Mouse (Mus musculus): Measurements from ENCODE around the gene Rho. TPM values are rescaled to one million over a fixed set of nuclear protein-coding genes. Genes with fewer than 3 reads are reported as not detected.

Rho gene
- polyA plus RNA-seq, 1 experiment = 0.22 TPM

DNA sequence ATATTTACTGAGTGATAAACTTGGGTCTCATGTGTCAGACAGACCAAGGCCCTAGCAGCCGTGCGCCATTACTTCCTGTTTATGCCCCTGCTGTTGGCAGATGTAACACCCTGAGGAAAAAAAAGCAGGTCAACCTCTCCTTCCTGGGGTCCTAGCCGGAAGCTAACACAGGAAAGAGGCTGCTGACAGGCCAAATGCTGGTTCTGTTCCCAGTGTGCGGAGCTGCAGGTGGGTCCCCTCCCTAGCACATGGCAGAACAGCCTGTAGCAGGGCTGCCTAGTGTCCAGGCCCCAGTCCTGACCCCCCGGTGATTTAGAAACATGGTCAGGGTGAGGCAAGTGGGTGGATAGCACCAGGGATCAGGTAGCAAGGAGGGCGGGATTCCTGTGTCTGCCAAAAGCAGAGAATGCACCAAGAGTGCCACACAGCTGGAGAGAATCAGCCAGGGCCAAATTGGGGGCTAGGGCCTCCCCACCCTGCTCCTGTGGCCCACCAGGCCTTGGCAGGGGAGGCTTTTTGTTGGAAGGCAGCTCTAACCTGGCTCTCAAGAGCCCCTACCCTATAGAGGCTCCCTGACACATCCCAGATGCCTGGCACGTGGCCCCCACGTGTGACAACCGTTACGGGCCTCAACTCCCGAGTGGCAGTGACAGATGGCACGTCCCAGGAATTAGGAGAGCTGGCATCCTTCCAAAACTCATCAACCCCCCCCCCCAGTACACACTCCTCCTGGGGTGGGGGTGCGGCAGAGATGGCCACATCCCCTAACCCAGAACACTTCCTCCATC is 39.9 kb downstream of the Rho start:
- WGBS = 48% methylated on average over 13 of the region's 13 CpGs
- no peak for DNase-seq (ENCODE audit: low read depth, low spot score)

DNA sequence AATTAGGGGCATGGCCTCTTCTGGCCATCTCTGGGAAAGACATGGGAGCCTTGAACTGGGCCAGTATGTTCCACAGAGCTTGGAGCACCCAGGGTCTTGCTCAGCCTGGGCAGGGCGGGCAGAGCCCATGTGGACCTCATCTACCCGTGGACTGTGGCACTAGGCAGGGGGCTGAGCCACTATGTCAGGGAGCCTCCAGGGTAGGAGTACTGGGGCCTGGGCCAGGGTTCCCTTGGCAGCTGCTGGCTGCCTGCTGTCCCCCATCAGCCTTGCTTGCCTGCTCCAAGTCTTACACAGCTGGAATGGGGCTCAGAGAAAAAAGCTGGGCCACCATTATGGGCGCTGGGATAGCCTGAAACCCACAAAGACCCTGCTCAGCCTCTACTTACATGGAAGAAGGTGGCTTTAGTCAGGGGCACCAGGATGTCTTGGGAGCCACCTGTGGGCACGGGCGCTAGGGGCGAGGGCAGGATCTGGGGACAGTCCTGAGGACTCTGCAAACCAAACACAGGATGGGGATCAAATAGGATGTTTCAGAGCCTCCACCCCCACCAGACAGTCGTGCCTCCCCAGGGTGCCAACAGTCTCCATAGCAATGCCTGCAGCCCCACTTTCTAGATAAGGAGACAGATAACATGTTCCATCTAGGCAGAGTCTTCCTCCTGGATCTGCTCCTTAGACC is 40.7 kb downstream of the Rho start:
- no peak for DNase-seq (ENCODE audit: low read depth, low spot score)
- 79% methylated on average over 7 of the region's 7 CpGs for WGBS

DNA sequence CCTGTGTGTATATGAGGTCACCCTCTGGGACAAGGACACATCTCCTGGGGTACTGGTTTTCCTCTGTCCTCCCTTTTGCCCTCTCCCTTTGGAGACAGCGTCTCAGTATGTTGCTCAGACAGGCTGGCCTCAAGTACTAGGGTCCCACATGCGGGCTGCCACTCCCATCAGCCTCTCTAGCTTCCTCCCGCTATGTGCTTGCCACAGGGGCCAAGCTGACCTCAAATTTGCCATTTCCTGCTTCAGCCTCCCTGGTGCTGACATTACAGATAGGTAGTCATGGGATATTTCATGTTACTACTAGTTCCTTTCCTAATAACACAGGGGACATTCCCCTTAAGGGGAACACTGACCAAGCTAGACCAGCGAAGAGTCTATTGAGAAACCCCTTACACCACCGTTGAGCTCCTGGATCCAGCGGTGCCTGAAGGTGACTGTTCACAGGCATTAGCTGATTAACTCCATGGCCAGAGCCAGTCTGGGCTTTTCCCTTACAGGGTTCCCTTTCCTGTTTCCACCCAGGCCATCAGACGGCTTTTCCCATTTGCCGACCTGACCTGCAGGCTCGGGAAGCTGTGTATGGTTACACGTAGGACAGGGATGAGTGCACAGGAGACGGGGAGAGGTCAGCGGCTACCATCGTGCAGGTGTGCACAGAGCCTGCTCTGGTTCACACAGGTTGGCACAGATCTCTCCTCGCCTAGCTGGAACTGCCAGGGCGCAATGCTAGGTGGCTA is 41.8 kb downstream of the Rho start:
- WGBS = 80% methylated on average over 15 of the region's 15 CpGs
- no peak for DNase-seq (ENCODE audit: low read depth, low spot score)

DNA sequence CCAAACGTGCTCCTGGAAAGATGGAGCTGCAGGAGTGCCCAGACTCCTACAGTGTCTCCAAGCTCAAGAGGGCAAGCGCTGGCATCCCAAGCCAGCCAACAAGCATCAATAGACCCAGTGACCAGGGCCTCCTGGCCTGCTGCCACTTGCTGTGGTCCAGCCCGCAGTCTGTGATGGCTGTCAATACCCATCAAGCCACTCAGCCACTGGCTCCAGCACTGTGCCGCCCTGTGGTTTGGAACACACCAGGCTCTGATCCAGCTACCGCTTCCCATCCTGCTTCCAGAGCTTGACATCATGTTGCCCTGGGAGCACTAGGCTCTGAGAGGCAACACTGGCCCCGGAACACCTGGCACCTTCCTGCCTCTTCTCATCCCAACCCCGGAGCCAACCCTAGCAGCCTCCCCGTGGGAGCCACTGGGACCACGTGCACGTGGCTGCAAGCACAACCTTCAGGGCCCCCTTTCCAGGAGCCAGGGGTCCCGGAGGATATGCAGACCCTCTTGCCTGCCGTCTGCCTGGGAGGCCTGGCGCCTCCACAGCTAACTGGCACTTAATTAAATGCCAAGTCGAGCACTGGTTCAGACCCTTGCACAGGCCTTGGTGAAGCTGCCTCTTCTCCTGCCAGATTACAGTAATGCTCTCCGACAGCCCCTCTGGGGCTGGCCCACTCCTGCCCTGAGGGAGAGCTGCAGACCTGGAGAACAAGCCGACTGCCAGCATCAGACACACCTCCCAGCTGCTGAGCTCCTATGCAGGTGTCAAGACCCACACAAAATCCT is 42.5 kb downstream of the Rho start:
- 78% methylated on average over 16 of the region's 16 CpGs for WGBS
- DNase-seq (ENCODE audit: low read depth, low spot score) = no peak

DNA sequence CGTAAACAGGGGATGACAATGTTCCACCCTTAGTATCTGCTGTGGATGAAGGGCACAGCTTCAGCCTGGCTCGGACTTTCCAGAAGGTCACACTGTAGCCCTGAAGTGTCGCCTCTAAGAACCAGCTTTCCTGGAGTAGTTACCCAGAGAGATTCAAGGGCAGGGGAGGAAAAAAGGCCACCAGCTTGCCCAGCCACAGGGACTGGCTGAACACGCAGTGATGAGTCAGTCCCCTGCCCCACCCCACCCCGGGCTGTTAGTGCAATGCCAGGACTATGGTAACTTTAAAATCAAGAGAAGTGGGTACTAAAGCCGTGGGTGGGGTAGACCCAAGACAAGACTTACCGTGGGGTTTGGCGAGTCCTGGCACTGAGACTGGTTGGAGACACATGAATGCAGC is 44.1 kb downstream of the Rho start:
- WGBS = 56% methylated on average over 8 of the region's 8 CpGs
- DNase-seq (ENCODE audit: low read depth, low spot score) = no peak

DNA sequence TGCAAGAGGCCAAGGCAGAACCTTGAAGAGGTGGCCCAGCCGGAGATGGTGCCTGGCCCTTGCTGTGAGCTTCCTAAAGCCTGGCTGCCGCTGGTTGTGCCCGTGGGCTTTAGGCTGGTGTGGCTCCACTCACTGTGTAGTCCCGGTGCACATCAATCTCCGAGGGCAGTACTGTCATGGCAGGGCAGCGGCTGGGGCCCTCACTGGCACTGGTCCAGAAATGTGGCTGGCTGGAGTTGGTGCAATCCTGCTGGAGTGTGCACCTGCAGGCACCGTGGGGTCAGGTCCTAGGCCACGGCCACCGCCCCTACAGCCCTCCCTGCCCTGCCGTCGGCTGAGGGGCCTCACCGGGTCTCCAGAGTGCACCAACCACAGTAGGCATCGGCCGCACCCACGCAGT is 46.3 kb downstream of the Rho start:
- no peak for DNase-seq (ENCODE audit: low read depth, low spot score)
- 61% methylated on average over 15 of the region's 15 CpGs for WGBS

DNA sequence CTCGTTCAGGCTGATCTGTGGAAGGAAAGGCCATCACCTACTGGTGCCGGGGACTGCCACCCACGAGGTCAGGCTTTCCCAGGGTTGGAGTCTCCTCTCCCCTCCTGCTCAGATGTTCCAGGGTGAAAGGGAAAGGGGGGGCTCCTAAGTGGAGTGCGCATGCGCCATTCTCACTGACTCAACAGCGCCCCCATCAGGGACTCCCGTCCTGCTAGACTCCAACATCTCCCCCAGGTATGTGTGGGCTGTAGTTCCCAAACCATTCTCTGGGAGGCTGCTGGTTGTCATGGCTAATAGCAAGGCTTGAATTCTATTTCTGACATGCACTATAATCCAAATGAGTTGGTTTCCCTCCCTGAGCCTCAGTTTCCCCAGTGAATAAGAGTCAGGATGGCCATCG is 47.0 kb downstream of the Rho start:
- WGBS = 73% methylated on average over 8 of the region's 8 CpGs

DNA sequence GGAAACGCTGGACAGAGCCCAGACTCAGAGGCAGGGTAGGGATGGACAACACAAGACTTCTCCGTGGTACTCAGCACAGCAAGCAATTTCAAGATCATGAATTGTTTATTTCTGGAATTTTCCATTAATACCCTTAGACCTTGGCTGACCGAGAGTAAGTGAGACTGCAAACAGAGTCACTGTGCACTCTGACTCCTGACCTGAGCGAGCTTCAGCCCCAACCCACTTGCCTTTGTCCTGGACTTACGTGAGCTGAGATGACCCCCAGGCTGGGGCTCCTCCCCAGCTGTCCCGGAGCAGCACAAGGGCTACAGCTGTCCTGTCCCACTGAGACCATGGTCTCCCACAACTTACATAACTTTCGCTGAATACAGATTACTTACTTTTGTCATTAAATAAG is 51.3 kb downstream of the Rho start:
- no peak for DNase-seq (ENCODE audit: low read depth, low spot score)
- 55% methylated on average over 7 of the region's 7 CpGs for WGBS

More for the DNA sequence above, 47.0 kb downstream of the Rho start:
- no peak for DNase-seq (ENCODE audit: low read depth, low spot score)

DNA sequence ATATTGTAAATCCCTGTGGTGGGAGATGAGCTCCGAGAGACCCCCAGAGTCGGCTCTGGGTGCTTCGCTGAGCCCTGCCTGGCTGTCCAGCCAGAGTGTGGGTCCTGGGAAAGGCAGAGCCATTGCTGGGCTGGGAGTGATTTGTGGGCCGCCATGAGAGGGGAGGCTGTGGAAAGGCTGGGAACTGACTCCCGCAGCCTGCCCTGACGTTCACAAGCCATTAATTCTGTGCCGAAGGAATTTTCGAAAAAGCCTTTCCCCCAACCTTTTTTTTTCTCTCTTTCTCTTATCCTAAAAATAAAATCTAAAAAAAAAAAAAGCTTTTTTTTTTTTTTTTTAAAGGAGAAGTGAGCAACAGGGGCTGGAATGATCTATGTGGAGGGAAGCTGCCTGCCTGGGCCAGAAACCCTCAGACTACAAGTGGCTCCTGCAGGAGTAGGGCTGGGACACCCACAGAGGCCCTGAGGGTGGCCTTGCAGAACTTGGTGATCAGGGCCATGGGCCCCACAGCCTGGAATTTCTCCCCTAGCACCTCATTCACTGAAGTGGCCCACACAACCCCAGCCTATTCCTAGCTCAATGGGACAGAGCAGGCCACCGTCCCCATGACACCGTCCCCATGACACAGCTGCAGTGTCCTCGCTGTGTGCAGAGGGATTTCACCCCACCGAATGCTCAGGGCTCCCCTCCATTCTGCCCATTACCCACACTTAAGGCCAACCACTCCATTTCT is 51.9 kb downstream of the Rho start:
- WGBS = 68% methylated on average over 12 of the region's 12 CpGs
- no peak for DNase-seq (ENCODE audit: low read depth, low spot score)

DNA sequence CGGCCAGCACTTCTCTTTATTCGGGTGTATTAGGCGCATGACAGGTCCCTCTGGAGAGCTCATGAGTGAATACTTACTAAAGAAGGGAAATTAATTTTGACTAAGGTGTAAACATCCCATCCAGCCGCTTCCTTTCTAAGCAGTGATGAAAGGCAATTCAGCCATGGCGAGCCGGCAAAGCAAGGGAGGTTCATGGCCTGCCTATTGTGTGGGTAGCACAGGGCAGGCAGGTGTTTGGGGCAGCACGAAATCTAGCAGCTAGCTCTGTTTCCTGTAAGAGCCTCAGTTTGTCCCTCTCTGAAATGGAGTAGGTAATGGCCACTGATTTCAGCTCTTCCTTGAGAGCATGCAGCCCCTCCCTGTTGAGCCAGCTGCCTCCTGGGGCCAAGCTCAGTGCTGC is 53.0 kb downstream of the Rho start:
- WGBS = 66% methylated on average over 7 of the region's 7 CpGs
- no peak for DNase-seq (ENCODE audit: low read depth, low spot score)

DNA sequence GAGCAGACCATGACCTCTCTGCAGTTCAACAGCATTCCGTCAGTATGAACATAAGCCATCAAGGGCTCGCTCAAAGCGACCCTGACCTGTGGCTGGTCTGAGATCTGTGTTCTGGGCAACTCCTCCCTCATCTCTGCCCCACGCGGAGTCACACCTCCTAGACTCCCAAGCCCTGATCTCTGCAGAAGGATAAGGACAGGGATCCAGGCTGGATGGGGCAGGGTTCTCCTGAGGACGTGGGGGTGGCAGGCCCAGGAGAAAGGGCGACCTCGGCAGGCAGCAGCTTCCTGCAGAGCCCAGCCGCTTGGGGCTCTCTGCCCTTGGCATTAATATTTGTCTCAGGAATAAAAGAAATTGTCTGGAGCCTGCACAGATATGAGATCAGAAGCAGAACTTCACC is 54.1 kb downstream of the Rho start:
- 52% methylated on average over 9 of the region's 9 CpGs for WGBS
- no peak for DNase-seq (ENCODE audit: low read depth, low spot score)

DNA sequence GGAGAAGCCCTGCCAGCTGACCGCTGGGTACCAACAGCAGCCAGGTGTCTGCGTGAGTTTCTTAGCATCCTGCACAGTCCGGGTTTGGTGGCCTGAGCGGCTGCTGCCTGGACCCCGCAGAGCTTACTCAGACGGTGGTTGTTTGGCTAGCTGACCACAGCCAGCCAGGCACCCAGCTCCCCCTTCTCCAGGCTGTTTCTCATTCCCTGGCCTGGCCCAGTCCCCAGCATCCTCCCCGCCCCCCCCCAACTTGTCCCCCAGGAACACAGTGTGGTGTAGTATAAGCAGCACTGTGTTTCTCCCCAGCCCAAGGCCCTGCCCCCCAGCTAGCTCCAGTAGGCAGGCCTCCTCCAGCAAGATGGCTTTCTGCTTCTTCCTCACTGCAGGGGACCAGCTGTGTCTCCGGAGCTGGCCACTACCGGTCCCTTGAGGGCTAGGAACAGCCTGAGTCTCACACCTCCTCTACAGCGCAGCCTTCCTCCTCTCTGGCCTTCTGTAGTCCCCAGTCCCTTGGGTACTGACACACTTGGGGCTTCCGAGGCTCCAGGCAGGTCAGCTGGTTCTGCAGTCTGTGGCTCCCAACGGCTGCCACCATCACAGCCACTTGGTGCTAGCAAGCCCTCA is 55.0 kb downstream of the Rho start:
- 67% methylated on average over 12 of the region's 12 CpGs for WGBS
- DNase-seq (ENCODE audit: low read depth, low spot score) = no peak

DNA sequence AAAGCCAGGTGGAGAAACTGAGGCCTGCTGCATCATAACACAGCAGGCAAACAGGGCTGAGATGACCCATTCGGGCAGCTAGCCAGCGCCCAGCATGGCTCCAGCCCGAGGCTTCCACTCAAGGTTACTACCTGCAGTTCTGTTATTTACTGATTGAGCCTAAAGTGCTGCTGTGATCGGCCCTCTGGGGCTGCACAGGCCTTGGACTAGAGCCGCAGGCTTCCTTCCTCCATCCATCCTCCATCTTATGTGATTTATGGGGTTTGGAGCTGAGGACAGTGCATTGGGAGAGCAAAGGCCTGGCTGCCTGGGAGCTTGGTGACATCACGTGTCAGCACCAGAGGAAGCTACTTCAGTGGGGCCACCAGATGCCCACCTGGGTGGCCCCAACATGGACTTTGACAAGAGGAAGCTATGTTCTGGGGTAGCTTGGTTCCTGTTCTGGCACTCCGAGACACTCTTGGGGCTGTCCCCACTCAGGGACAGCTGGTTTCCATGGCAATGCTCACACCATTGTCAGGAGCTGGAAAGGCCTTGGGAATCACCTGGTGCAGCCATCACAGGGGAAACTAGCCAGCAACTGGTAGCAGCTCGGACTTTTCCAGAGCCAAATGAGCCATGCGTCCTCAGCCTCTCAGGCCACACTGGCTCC is 55.7 kb downstream of the Rho start:
- DNase-seq (ENCODE audit: low read depth, low spot score) = no peak
- 49% methylated on average over 9 of the region's 9 CpGs for WGBS

DNA sequence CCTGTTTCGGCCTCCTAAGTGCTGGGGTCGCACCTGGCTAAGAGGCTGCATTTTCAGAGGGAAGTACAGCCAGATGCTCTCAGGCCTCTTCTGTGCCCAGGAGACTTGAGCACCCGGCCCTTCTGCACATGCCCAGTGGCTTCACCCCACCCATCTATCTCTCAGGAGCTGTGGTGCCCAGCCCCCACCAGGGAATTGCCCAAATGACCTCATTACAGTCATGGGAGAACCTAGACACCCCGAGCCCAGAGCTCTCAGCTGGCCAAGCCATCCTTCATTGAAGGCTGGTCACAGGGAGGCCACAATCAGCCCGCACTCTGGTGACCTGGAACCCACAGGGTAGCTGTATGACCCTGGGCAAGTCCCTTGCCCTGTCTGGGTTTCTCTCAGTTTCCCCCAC is 57.5 kb downstream of the Rho start:
- DNase-seq (ENCODE audit: low read depth, low spot score) = no peak
- 62% methylated on average over 5 of the region's 5 CpGs for WGBS

DNA sequence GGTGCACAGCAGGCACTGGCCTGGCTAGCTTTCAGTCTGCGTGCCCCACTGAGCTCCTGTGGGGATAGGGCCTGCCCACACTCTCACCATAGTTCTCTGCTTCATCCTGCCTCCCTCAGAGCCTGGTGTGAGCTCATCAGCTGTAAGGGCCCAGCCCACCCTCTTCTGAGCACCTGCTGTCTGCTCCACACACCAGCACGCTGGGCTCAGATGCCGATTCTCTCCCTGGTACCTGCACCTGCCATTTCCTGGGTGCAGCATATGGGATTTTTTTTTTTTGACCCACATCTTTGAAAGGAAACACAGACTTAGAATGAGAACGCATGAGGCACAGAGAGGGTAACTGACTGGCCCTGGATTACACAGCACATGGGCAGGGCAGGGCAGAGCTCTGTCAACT is 58.1 kb downstream of the Rho start:
- WGBS = 42% methylated on average over 4 of the region's 4 CpGs
- no peak for DNase-seq (ENCODE audit: low read depth, low spot score)

All from large intestine, adult 2 months (tissue).